Mouse (Mus musculus): ENCODE results near the gene Thrap3.

Gene Thrap3

DNA sequence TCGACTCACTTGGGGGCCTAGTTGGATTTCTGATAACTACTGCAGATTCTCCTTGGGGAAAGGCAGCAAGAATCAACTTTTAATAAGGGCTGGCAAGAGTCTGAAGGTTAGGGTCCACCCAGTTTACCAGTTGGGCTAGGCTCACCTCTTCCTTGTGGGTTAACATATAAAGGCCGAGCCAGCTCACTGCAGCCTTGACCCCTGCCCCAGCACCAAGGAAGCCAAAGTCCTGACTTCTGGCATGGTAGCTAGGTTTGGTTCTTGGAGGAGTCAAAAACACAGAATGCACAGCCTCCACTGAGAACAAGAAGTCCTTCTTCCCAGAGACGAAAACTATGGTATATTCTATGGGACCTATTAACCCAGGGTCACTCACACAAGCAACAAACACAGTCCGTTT, 38.9 kb downstream of the Thrap3 start:
- DNase-seq = peak; percentile 28

DNA sequence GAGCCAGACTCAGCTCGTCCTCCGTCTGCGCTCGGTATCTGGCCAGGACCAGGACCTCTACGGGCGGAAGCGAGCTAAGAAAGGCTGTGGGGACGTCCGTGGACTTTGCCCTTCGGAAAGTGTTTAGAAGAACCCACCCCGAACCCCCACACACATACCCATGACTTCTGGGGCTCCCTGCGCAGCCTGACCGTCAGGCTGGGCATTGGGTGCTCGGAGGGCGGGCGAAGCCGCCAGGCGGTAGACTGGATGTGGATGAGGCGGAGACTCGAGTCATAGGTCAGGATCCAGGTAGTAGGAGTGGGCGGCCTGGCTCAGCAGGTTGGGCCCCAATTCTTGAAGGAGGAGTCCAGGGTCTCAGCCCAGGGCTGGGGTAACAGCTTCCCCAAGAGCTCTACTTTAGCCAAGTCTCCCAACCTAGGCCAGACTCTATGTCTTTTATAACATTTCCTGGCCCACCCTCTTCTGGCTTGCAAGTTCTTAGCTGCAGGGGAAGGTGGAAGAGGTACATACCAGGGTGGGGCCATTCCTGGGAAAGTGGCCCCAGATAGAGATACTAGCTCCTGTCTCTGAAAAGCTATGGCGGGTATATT, 39.4 kb downstream of the Thrap3 start, which contains the start of gene Sh3d21:
Gene Sh3d21 (minus strand): TSS at position 425 of the 593 bp plus-strand sequence.
- peak; percentile 67 for DNase-seq

DNA sequence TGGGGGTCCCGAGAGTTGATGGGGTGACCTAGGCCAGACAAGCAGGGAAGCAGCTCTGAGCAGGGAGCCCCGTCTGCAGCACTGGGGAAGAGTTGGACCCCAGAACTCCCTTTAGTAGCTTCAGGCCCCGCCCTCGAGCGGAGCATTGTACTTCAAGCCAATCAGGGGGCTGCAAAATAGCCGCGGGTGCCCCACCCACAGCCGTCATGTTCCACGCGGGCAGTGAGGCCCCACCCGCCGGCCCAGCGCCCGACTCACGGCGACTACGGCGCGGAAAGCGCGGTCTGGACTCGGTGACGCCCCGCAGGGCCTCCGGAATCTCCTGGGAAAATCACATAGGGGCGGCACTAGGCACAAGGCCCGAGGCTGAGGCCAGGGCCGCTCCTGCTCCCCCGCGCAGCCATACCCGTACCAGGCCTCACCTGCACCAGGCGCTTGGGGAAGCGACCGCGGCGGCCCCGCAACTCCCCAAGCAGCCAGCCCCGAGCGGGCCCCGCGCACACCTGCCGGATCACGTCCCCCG, 40.0 kb downstream of the Thrap3 start:
- DNase-seq = peak; percentile 91

DNA sequence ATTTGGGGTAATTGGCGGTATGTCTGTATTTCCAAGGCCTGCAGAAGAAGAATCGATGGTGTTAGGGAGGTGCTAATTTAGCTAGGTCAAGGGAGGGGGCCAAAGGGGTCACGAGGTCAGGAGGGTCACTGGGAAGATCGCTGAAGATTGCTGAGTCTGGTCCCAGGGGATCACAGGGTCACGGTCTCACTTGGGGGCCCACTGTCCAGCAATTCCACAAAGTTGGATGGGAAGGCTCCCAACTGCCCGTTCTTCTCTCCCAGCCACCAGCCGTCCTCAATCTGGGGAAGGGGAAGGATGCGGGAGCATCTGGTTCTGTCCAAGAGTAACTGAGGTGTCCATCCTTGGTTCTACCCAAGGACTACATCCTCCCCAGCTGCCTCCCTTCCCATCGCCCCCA, 40.6 kb downstream of the Thrap3 start:
- DNase-seq = no peak

DNA sequence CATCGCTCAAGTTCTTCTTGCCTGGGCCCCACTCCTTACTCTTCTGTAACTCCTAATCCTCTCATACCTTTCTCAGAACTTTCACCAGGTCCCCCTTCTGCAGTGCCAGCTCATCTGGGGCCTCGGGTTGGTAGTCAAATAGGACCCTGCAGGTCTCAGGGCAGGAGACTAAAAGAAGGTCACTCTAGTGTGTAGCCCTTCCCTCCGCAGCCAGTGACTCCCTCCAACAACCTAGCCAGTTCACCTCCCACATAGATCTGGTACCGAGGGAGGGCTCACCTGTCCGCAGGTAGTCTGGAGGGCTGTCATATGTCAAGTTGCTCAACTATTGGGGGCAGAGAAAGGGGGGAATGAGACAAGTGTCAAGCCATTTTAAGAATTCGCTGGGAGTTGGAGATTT, 41.1 kb downstream of the Thrap3 start:
- DNase-seq = no peak

DNA sequence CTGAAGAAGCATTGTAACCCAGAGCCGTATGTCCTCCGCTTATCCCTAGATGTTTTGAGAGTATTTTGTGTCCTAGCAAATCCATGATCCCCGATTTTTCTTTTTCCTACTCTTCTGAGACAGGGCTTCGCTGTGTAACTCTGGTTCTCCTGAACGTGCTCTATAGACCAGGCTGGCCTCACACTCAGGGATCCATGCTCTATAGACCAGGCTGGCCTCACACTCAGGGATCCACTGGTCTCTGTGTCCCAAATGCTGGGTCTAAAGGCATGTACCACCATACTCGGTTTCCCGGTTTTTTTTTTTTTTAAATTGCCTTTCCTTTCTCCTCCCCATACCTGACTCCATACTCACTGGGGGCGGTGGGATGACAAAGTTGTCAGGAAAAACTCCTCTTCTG, 41.6 kb downstream of the Thrap3 start:
- no peak for DNase-seq

DNA sequence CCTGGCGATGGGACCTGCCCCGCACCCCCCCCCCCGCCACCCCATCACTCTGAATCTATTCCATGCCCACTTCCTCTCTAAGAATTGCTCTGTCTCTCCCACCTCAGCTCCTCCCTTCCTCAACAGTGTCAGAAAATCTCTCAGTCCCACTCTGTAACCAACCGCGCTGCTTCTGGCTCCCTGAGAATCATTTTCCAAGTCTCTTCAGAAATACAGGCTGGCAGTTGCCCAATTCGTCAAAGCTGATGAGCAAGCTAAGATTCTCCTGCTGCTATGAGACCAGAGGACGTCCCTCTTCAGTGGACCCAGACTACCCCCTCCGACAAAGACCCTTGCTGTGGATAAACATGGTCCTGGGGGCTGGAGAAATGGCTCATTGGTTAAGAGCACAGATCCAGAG, 43.1 kb downstream of the Thrap3 start:
- no peak for DNase-seq

DNA sequence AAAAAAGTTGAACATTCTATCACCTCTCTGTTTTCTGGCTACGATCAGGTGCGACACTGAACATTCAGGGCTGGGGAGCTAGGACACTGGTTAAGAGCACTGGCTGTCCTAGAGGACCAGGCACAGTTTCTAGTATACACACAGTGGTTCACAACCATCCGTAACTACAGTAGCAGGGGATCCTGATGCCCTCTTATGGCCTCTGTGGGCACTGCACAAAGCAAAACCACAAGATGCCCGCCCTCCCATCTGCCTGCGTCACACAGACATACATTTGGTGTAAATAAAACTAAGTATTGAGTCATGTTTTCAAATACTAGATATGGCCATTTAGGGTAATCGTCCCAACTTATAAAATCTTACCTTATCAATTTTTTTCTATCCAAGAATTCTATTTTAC, 45.0 kb downstream of the Thrap3 start:
- no peak for DNase-seq

DNA sequence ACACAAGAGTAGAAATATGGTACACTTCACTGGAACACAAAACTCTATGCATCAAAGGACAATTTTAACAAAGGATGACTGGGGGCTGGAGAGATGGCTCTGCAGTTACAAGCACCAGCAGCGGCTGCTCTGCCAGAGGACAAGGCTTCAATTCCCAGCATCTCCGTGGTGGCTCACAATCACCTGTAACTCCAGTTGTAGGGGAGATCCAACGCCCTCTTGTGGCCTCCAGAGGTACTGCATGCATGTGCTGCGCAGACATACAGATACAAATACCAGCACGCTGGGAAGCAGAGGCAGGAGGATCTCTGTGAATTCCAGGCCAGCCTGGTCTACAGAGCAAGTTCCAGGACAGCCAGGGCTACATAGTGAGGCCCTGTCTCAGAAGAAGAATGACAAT, 45.9 kb downstream of the Thrap3 start:
- DNase-seq = no peak

DNA sequence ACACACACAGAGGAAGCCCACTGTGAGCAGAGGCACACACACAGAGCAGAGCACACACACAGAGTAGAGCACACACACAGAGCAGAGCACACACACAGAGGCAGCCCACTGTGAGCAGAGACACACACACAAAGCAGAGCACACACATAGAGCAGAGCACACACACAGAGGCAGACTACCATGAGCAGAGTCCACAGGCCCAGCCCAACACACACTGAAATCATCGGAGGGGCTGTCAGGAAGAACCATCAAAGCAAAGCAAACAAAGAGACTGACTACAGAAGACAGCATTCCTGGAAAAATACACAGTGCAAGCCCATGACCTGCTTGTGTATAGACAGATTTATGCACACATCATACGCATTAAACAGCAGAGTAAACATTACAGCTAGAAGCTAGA, 46.7 kb downstream of the Thrap3 start:
- no peak for DNase-seq

DNA sequence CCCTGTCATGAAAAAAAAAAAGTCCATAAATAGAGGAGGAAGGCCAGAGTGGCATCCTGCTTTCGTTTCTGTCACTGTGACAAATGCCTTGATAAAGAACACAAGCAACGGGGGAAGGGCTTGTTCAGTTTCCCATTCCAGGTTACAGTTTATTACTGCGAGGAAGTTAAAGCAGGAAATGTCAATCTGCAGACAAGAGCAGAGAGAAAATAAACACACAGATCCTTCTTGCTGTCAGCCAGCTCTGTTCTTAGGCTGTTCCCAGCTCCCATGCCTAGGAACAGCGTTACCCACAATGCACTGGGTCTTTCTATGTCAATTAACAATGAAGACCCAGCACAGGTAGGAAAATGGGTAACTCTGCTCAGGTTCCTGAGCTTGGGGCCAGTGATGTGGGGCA, 47.4 kb downstream of the Thrap3 start:
- no peak for DNase-seq

DNA sequence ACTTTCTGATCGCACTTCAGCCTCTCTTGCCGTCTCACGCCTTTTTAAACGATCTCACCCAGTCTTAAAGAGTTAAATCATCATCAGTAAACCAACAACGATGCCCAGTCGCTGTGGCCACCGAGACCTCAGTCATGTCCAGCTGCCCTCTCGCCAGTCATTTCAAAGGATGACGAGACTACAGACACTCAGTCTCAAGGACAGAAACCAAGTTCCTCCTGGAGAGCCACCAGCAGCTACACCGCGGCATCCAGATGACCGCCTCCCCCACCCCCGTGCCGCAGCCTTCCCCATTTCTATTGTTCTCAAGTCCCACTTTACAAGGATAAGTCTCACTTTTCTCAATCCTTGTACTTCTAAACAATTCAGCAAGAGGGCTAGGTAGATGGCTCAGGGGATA, 49.7 kb downstream of the Thrap3 start:
- DNase-seq = no peak

DNA sequence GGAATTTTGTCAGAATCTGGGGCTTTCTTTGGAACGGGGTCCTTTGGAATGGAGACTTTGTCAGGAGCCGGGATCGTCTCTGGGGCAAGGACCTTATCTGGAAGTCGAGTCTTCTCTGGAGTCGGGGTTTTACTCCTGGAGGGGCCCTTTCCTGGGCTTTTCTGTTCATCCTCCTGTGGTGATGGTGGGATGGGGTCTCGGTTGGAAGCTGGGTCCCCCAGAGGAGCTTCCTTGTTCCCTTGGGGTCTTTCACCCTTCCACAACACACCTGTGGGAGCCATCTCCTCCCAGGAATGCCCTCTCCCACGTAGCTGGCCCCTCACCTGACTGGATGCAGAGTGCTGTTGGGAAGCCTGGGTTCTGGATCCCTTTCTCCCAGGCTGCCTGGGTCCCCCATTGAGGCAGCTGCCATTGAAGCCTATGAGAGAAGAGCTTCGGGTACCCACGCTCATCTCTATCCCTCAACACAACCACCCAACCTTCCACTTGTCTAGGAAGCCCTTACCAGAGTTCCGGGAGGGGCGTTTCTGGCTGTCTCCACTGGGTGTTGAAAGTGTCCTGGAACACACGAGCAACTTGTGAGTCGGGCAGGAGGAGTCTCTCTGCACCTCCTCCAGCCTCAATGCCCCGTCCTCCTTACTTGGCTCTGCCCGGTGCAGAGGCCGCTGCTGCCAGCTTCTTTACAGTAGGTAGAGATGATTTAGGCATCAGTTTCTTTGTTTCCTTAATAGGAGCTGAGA, 50.7 kb downstream of the Thrap3 start:
- no peak for DNase-seq

DNA sequence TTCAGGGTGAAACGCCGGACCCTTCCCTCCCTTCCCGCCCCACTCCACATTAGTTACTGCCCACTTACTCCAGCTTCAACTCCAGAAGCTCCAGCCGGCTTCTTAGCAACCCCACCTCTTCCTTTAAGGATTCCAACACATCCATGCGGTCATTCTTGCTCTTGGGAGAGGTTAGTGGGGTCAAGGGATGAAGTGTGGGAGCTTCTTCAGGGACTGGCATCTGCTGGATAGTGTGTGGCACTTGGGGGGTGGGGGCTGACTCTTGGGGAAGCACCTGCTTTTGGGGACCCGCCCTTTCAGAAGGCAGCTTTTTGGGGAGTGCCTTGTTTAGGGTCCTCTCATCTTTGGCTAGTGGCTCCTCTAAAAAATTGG, 51.6 kb downstream of the Thrap3 start:
- no peak for DNase-seq

DNA sequence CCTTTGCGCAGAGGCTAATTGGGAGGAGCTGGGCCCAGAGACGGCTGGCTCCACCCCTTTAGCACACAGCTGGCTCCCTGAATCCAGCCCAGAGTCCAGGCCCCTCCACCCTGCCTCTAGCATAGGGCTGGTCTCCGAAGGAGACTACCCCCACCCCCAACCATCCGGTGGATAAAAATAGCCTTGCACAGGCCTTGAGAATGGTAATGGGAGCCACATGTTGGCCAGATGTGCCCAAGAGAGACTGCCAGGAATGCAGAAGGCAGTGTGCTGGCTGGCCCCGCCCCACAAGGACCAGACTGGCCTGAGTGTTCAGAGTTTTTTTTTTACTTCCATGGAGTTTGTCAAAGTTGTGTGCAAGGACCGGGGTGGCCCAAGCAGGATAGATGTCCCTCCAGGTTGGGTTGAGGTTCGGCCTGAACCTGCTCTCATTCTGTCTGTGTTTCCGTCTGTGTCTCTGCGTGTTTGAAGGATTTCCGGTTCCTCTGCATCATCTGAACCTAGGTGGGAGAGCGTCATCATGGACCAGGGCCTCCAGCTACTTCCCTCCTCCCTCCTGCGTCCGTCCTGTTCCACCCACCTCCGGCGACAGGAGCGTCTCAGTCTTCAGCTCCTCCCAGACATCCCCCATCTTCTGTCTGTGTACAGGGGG, 52.1 kb downstream of the Thrap3 start:
- DNase-seq = peak; percentile 69

DNA sequence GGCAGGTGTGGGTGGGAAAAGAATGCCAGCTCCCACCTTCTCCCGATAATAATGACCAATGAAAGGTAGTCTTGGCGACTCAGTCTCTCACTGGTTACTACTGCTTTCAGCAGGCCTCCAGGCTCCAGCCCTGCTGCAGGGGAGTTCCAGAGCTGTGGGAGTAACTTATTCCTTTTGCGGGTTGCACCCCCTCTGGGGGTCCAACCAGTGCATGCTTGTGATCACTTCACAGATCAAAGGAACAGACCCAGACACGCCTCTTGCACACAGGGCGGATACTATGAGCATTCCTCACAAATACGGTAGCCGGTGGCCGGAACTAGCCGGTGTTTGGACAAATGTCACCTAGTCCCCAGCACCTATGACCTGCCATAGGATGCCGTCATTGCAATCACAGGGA, 52.8 kb downstream of the Thrap3 start:
- no peak for DNase-seq

DNA sequence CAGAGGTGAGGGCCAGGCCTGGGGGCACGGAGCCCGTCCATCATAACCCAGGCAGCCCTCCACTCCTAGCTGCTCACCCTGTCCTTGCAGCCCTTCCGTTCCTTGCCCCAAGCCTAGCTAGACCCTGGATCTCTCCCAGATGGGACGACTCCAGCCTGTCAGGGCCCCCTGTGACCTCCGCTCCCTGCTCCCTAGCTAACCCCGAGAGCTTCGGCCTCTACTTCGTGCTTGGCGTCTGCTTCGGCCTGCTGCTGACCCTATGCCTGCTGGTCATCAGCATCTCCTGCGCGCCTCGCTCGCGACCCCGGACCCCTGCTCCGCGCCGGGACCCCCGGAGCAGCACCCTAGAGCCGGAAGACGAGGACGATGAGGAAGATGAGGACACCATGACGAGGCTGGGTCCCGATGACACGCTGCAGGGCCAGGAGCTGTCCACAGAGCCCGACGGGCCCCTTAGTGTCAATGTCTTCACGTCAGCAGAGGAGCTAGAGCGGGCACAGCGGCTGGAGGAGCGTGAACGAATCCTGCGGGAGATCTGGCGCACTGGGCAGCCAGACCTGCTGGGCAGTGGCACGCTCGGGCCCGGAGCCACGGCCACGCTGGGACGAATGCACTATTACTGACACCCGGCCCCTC, 53.4 kb downstream of the Thrap3 start:
- no peak for DNase-seq

DNA sequence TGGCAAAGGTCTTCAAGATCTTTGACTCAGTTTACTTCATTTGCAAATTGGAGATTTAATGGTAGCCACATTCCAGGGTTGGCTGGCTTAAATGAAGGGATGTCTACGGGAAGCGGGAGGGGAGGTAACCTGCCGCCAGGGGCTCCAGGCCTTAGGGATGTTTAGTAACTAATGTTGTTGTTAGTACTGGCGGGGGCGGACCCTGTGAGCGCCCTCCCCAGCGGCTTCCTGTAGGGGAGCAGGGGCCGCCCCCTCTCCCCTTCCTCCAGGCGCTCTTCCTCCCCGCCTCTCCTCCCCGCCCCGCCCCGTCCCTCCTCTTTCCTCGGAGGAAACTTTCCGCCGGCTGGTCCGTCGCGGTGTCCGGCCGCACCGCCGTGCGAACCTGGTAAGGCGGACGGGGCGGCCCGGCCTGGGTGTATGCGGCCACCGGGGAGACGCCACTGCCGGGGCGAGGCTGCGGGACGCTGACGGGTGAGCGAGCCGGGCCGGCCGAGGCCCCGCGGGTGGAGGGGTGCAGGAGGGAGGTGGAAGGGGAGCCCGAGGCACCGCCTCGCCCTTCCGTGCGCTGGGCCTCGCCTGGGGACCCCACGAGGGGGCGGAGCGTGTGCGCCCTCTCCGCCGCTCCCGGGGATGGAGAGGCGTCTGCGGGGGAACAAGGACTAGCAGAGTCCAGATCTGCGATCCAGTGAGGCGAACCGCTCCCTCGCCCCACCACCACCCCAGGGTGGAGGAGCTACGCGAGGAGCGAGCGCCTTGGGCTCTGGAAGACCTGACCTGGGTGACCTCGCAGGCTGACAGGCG, 54.2 kb downstream of the Thrap3 start:
- peak; percentile 78 for DNase-seq

DNA sequence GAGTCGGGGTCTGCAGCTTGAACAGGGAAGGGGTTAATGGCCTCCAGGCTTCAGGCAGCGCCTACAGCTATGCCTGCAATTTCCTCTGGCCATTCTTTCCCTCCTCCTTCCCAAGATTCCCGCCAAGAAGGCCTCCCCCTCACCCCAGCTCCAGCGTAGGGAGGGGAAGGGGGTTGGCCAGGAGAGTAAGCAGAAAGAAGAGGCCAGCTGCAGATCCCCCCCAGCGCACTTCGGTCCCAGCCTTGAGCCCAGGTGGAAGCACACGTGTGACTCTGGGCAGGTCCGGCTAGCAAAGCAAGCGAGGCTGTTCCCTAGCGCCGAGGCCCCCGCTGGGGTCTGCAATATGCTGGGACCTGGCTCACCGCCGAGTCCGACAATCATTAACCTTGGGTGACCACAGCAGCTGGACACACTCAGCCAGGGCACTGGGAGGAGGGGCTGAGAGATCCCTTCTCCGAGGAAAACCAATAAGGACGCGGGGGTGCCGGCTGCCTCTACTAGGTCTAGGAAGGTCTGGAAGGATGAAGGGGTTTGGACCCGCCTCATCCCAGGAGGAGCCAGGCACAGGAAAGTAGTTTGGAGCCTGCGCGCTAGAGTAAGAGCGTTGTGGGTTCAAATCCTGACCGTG, 54.9 kb downstream of the Thrap3 start, which contains the start of gene Eva1b:
Gene Eva1b (plus strand): TSS at position 212 of the 628 bp plus-strand sequence.
- peak; percentile 89 for DNase-seq

DNA sequence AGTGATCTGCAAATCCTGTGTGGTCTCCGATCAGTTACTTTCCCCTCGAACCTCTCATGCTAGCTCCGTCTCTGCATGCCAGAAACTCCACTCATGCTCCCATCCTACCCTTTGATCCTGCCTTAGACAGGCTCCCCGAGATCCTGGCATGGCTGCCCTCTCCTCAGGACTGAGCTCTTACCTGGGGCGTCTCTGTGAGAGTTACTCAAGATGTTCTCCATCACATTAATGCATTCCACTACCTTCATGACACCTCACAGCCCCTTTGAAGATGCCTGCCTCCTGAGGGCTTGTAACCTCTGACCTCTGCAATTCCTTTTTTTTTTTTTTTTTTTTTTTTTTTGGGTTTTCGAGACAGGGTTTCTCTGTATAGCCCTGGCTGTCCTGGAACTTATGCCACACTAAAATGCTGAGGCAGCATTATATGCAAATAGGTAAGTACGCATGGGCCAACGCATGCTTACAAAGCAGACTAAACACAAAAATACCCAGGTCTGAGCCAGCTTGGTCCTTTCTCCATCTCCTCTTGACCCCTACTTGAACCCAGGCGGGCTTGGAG, 55.5 kb downstream of the Thrap3 start:
- no peak for DNase-seq

DNA sequence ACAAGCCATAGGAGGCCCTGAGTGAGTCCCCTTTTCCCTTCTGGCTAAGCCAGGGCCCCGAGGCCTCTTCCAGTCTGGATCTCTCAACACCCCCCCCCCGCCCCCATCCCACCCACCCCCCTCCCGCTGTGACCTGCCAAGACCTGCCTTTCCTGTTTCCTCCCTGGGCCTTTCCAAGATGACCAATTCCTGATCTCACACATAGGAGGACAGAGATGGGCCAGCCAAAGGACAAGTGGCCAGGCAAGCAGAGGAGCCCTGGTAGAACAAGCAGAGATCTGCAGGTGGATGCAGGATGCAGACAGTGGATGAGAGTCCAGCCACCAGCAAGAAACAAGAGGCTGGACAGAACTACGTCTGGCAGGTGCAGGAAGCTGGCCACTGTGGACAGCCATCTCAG, 57.2 kb downstream of the Thrap3 start:
- DNase-seq = no peak

DNA sequence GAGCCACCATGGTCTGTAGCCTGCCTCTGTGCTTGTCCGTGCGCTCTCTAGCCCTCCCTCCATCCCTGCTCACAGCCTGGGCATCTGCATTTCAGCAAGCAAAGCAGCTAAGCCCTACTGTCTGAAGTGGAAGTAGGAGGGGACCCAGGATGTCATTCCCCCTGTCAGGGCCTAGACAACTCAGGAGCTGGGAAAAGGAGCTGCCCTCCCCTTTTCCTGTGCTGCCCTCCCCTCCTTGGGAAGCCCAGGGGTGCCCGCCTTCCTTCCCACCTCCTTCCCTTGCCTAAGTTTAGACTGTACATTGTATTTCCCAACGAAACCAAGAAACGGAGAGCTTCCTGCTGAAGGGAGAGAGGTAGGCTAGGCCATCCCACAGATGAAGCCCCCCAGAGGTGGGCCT, 61.5 kb downstream of the Thrap3 start:
- DNase-seq = no peak
